Mouse (Mus musculus): Measurements from ENCODE around the gene Klhl2.

Klhl2 gene

GRCm38 (mm10) chr8:64692651-64693201 is 157.1 kb downstream of the Klhl2 start, which contains the start of gene Cpe:
TSS of gene Cpe (minus strand) at chr8:64693054.
- DNase-seq (ENCODE audit: extremely low read depth, low read depth) = no peak

GRCm38 (mm10) chr8:64691591-64692401 is 158.0 kb downstream of the Klhl2 start:
- DNase-seq (ENCODE audit: extremely low read depth, low read depth) = no peak

- no peak for DNase-seq (ENCODE audit: extremely low read depth, low read depth)
Measured at GRCm38 (mm10) chr8:64690845-64691244, 159.0 kb downstream of the Klhl2 start.

- no peak for DNase-seq (ENCODE audit: extremely low read depth, low read depth)
Measured at GRCm38 (mm10) chr8:64690306-64690705, 159.5 kb downstream of the Klhl2 start.

All from MEL-GATA-1-ER (cell line).